Mouse (Mus musculus): ENCODE results near the gene Tmem220. TPM values are rescaled to one million over a fixed set of nuclear protein-coding genes. Genes with fewer than 3 reads are reported as not detected.
A peak's percentile ranks its signal among the peaks of the same experiment; 100 is the strongest.

The Tmem220 gene
- polyA plus RNA-seq, 1 experiment from 2014 or later = 2.7 TPM

- no peaks in the 10 kb centered on the region for H3K27me3 ChIP-seq (replicated peaks)
- ATAC-seq (ENCODE audit: extremely low read depth, insufficient number of reproducible peaks, low FRiP score, low TSS enrichment) = 0 out of 2 replicates have a peak, but pooled peaks have one; percentile 42
- H3K4me1 ChIP-seq = peaks cover 11% of the 10 kb centered on the region
- H3K4me2 ChIP-seq = peak overlapping the region; percentile 21; the same call in 1 of the 2 replicates
- H3K27ac ChIP-seq (replicated peaks) = peak overlapping the region; percentile 21; the same call in 1 of the 2 replicates
- H3K9me3 ChIP-seq = no peaks in the 10 kb centered on the region
- H3K9ac ChIP-seq = no peak overlapping the region
- no peak overlapping the region for H3K4me3 ChIP-seq
- 45% methylated on average over 14 of the region's 14 CpGs for WGBS
- no peaks in the 10 kb centered on the region for H3K36me3 ChIP-seq
These were observed 26.2 kb upstream of the Tmem220 start for GRCm38 (mm10) chr11:66998467-66999403.

GRCm38 (mm10) chr11:67000671-67001070, 24.3 kb upstream of the Tmem220 start:
- no peak overlapping the region for H3K9ac ChIP-seq
- H3K9me3 ChIP-seq = no peaks in the 10 kb centered on the region
- H3K27me3 ChIP-seq (replicated peaks) = no peaks in the 10 kb centered on the region
- ATAC-seq (ENCODE audit: extremely low read depth, insufficient number of reproducible peaks, low FRiP score, low TSS enrichment) = no peak
- no peak overlapping the region for H3K4me2 ChIP-seq
- WGBS = 76% methylated on average over 4 of the region's 4 CpGs
- H3K4me3 ChIP-seq = no peak overlapping the region
- no peak overlapping the region for H3K27ac ChIP-seq (replicated peaks)
- H3K36me3 ChIP-seq = no peaks in the 10 kb centered on the region
- peaks cover 11% of the 10 kb centered on the region for H3K4me1 ChIP-seq

- Histone ChIP-seq H3K4me2 (no peak overlapping the region), H3K9me3 (no peaks in the 10 kb centered on the region), H3K27me3 (replicated peaks) (no peaks in the 10 kb centered on the region), H3K4me3 (no peak overlapping the region), H3K27ac (replicated peaks) (no peak overlapping the region), H3K9ac (no peak overlapping the region), H3K36me3 (no peaks in the 10 kb centered on the region), H3K4me1 (peaks cover 11% of the 10 kb centered on the region)
- 75% methylated on average over 1 of the region's 1 CpGs for WGBS
- ATAC-seq (ENCODE audit: extremely low read depth, insufficient number of reproducible peaks, low FRiP score, low TSS enrichment) = no peak
These were observed 23.2 kb upstream of the Tmem220 start for GRCm38 (mm10) chr11:67001717-67002116.

GRCm38 (mm10) chr11:67002911-67003310, 22.0 kb upstream of the Tmem220 start:
- ATAC-seq (ENCODE audit: extremely low read depth, insufficient number of reproducible peaks, low FRiP score, low TSS enrichment) = no peak

GRCm38 (mm10) chr11:67007961-67008360, 17.0 kb upstream of the Tmem220 start:
- Histone ChIP-seq H3K4me1 (peaks cover 15% of the 10 kb centered on the region; the same call in 1 of the 2 replicates), H3K4me2 (no peak overlapping the region), H3K36me3 (no peaks in the 10 kb centered on the region), H3K9ac (no peak overlapping the region), H3K27ac (replicated peaks) (no peak overlapping the region), H3K9me3 (no peaks in the 10 kb centered on the region), H3K4me3 (no peak overlapping the region), H3K27me3 (replicated peaks) (no peaks in the 10 kb centered on the region)
- ATAC-seq (ENCODE audit: extremely low read depth, insufficient number of reproducible peaks, low FRiP score, low TSS enrichment) = no peak
- WGBS = 71% methylated on average over 8 of the region's 8 CpGs

More at GRCm38 (mm10) chr11:67002911-67003310, 22.0 kb upstream of the Tmem220 start:
- peaks cover 11% of the 10 kb centered on the region for H3K4me1 ChIP-seq
- no peak overlapping the region for H3K4me2 ChIP-seq
- no peaks in the 10 kb centered on the region for H3K36me3 ChIP-seq
- WGBS = 30% methylated on average over 2 of the region's 2 CpGs
- no peak overlapping the region for H3K9ac ChIP-seq
- no peak overlapping the region for H3K27ac ChIP-seq (replicated peaks)
- H3K4me3 ChIP-seq = no peak overlapping the region
- H3K27me3 ChIP-seq (replicated peaks) = no peaks in the 10 kb centered on the region
- H3K9me3 ChIP-seq = no peaks in the 10 kb centered on the region

GRCm38 (mm10) chr11:67008528-67008927, 16.4 kb upstream of the Tmem220 start:
- H3K4me3 ChIP-seq = no peak overlapping the region
- no peak for ATAC-seq (ENCODE audit: extremely low read depth, insufficient number of reproducible peaks, low FRiP score, low TSS enrichment)
- H3K27me3 ChIP-seq (replicated peaks) = no peaks in the 10 kb centered on the region
- peaks cover 15% of the 10 kb centered on the region; the same call in 1 of the 2 replicates for H3K4me1 ChIP-seq
- no peak overlapping the region for H3K4me2 ChIP-seq
- H3K9me3 ChIP-seq = no peaks in the 10 kb centered on the region
- WGBS = 90% methylated on average over 4 of the region's 4 CpGs
- H3K36me3 ChIP-seq = no peaks in the 10 kb centered on the region
- H3K9ac ChIP-seq = no peak overlapping the region
- H3K27ac ChIP-seq (replicated peaks) = no peak overlapping the region

GRCm38 (mm10) chr11:67010430-67010829, 14.5 kb upstream of the Tmem220 start:
- no peak for ATAC-seq (ENCODE audit: extremely low read depth, insufficient number of reproducible peaks, low FRiP score, low TSS enrichment)
- Histone ChIP-seq H3K9ac (peak overlapping the region; percentile 24; the same call in 1 of the 2 replicates), H3K9me3 (no peaks in the 10 kb centered on the region), H3K27ac (replicated peaks) (no peak overlapping the region; the same call in 1 of the 2 replicates), H3K4me1 (peaks cover 15% of the 10 kb centered on the region; the same call in 1 of the 2 replicates), H3K27me3 (replicated peaks) (no peaks in the 10 kb centered on the region), H3K4me2 (peak overlapping the region; percentile 38), H3K4me3 (no peak overlapping the region), H3K36me3 (no peaks in the 10 kb centered on the region)
- WGBS = 8% methylated on average over 8 of the region's 8 CpGs

- H3K36me3 ChIP-seq = no peaks in the 10 kb centered on the region
- H3K4me2 ChIP-seq = no peak overlapping the region
- peaks cover 15% of the 10 kb centered on the region; the same call in 1 of the 2 replicates for H3K4me1 ChIP-seq
- no peak overlapping the region for H3K4me3 ChIP-seq
- ATAC-seq (ENCODE audit: extremely low read depth, insufficient number of reproducible peaks, low FRiP score, low TSS enrichment) = no peak
- H3K9me3 ChIP-seq = no peaks in the 10 kb centered on the region
- H3K9ac ChIP-seq = no peak overlapping the region
- H3K27me3 ChIP-seq (replicated peaks) = no peaks in the 10 kb centered on the region
- no peak overlapping the region for H3K27ac ChIP-seq (replicated peaks)
- 59% methylated on average over 4 of the region's 4 CpGs for whole genome bisulfite sequencing
These were observed 13.3 kb upstream of the Tmem220 start for GRCm38 (mm10) chr11:67011635-67012034.

GRCm38 (mm10) chr11:67017801-67018591, 7.0 kb upstream of the Tmem220 start:
- no peak overlapping the region for H3K27ac ChIP-seq (replicated peaks)
- no peaks in the 10 kb centered on the region for H3K9me3 ChIP-seq
- H3K36me3 ChIP-seq = no peaks in the 10 kb centered on the region
- no peak overlapping the region for H3K4me3 ChIP-seq
- H3K4me2 ChIP-seq = peak overlapping the region; percentile 14; the same call in 1 of the 2 replicates
- peaks cover 15% of the 10 kb centered on the region for H3K27me3 ChIP-seq (replicated peaks)
- H3K4me1 ChIP-seq = peaks cover 11% of the 10 kb centered on the region
- H3K9ac ChIP-seq = no peak overlapping the region
- no peak for ATAC-seq (ENCODE audit: extremely low read depth, insufficient number of reproducible peaks, low FRiP score, low TSS enrichment)
- WGBS = 17% methylated on average over 12 of the region's 12 CpGs

- Histone ChIP-seq H3K4me2 (no peak overlapping the region), H3K9ac (no peak overlapping the region), H3K27ac (replicated peaks) (no peak overlapping the region), H3K4me1 (peaks cover 17% of the 10 kb centered on the region), H3K36me3 (no peaks in the 10 kb centered on the region), H3K9me3 (no peaks in the 10 kb centered on the region), H3K27me3 (replicated peaks) (peaks cover 18% of the 10 kb centered on the region), H3K4me3 (no peak overlapping the region)
- ATAC-seq (ENCODE audit: extremely low read depth, insufficient number of reproducible peaks, low FRiP score, low TSS enrichment) = no peak
- 57% methylated on average over 7 of the region's 7 CpGs for WGBS
These were observed 5.1 kb upstream of the Tmem220 start for GRCm38 (mm10) chr11:67019711-67020475.
